Mouse (Mus musculus) erythroblast, embryonic 14.5 days (primary cell): Measurements from ENCODE around the gene Zfp966.
"Not testable (repeated sequence)": the region's sequence is repeated elsewhere in the genome, so short reads cannot be mapped to it uniquely, and the experiment has no call there.

Experiments used
- GATA1 ChIP-seq: IDR thresholded peaks from 2 replicates; pipeline ENCODE4 v1.6.1; 2012; ENCODE audit warnings: low read length, inconsistent platforms, mixed read lengths
- TAL1 ChIP-seq: IDR thresholded peaks from 3 replicates; pipeline ENCODE4 v1.6.1; 2012; ENCODE audit warnings: low read length, inconsistent platforms, mixed read lengths

DNA sequence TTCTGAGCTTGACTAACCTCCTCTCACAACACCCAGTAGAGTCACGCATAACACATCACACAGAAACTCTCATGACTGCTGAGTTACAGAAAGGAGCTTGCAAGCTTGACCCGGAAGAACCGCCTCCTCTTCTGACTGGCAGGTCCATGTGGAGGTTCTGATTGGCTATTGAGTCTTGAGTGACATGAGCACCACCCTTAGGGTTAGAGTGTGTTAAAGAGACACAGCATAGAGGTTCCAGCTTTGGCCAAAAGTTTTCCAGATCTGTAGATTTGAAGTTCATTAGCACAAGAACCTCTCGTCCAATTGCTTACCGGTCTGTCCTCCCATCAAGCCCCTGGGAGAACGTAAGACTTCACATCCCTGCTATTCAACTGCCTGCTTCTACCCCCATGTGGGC, at the start of gene Zfp966:
- TF ChIP-seq TAL1, GATA1: not testable (repeated sequence)
